Mouse (Mus musculus): ENCODE data around the gene Rbbp8nl.

- TF ChIP-seq CTCF (IDR thresholded peaks at IDR 0.05; ENCODE audit: low read depth, low read length) (no peak), POLR2A (IDR thresholded peaks at IDR 0.05; ENCODE audit: borderline replicate concordance, low read depth, low read length) (no peak)
These were observed 33.2 kb downstream of the Rbbp8nl start for GRCm38 (mm10) chr2:180256296-180257000.
